Mouse (Mus musculus) embryonic facial prominence, embryonic 12.5 days (tissue): ENCODE measurements around the gene Gm5134. TPM values are rescaled to one million over a fixed set of nuclear protein-coding genes. Genes with fewer than 3 reads are reported as not detected.

Experiments used
- ATAC-seq: fragments of 200-750 bp; cut with Nextera tagmentation; 2 replicates; pipeline ENCODE4 v1.8.0; 2017; ENCODE audit not compliant: insufficient number of reproducible peaks, insufficient read depth, low FRiP score, low TSS enrichment
- H3K27ac ChIP-seq: fragments of 300-500 bp; sonication (generic); 2 replicates; pipeline ENCODE4 v1.5.1; 2016; ENCODE audit warnings: mild to moderate bottlenecking
- H3K27me3 ChIP-seq: fragments of 300-500 bp; sonication (generic); 2 replicates; pipeline ENCODE4 v1.6.1; 2016; ENCODE audit warnings: mild to moderate bottlenecking, moderate library complexity
- H3K36me3 ChIP-seq: fragments of 300-500 bp; sonication (generic); 2 replicates; pipeline ENCODE4 v1.6.1; 2016; ENCODE audit warnings: mild to moderate bottlenecking
- H3K4me1 ChIP-seq: fragments of 300-500 bp; sonication (generic); 2 replicates; pipeline ENCODE4 v1.6.1; 2016
- H3K4me2 ChIP-seq: fragments of 300-500 bp; sonication (generic); replicated peaks from 2 replicates; pipeline ENCODE4 v1.6.1; 2016; ENCODE audit warnings: mild to moderate bottlenecking, moderate library complexity
- H3K4me3 ChIP-seq: fragments of 300-500 bp; sonication (generic); 2 replicates; pipeline ENCODE4 v1.5.1; 2016; ENCODE audit warnings: mild to moderate bottlenecking
- H3K9ac ChIP-seq: fragments of 300-500 bp; sonication (generic); 2 replicates; pipeline ENCODE4 v1.6.1; 2016; ENCODE audit warnings: mild to moderate bottlenecking, moderate library complexity
- H3K9me3 ChIP-seq: fragments of 300-500 bp; sonication (generic); 2 replicates; pipeline ENCODE4 v1.6.1; 2016; ENCODE audit warnings: mild to moderate bottlenecking, moderate library complexity
- WGBS: fragments of 180-500 bp; shearing (Covaris S2); methylation state at CpG from one replicate; pipeline ENCODE4 v1.1.7; 2016; 5-methylcytosine and 5-hydroxymethylcytosine counted together
- polyA plus RNA-seq: library from polyadenylated mRNA; unstranded; fragments of >200 nt; fragmentation: Nextera tagmentation; extraction: Ambion mirVana; gene quantifications from 2 replicates; pipeline ENCODE4 v1.2.1, GENCODE M21; 2016

Gene Gm5134
- polyA plus RNA-seq, 1 experiment from 2014 or later = not detected

DNA sequence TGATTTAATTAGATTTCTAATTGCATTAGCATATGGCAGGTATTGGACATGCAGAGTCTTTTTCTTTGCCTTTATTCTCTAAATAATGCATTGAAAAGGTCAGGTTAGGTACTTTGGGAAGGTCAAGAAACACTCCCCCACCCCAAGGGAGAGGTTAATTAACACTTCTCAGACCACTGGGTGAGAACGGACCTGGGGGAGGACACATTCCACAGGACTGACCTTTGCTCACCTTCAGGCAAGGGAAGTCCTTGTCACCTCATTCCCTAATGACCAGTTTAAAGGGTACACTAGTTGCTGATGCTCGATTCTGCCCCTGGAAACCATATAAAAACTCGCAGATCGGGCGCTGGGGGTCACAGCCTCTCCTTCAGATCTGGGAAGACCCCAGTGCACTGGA is 75.0 kb downstream of the Gm5134 start:
- ATAC-seq = no peak
- H3K27ac ChIP-seq = no peak overlapping the region
- H3K4me2 ChIP-seq = no peak overlapping the region
- H3K36me3 ChIP-seq = peaks cover 3% of the 10 kb centered on the region; the same call in 1 of the 2 replicates
- H3K27me3 ChIP-seq = no peaks in the 10 kb centered on the region
- no peak overlapping the region for H3K9ac ChIP-seq
- 55% methylated on average over 5 of the region's 5 CpGs for WGBS
- H3K4me1 ChIP-seq = peaks cover 4% of the 10 kb centered on the region; the same call in 1 of the 2 replicates
- H3K9me3 ChIP-seq = no peaks in the 10 kb centered on the region
- no peak overlapping the region for H3K4me3 ChIP-seq

DNA sequence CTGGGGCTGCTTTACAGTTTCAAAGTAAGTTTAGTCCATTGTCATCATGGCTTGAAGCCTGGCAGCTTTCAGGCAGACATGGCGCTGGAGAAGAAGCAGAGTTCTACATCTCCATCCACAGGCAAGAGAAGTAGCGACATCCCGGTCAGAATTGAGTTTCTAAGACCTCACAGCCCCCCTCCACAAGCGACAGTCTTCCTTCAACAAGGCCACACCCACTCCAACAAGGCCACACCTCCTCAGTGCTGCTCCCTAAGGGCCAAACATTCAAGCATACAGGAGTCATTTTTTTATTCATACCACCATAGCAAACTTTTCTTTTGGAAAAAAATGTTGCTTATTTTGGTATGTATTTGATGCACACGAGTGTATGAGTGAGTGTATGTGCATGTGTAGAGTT is 76.2 kb downstream of the Gm5134 start:
- peaks cover 4% of the 10 kb centered on the region; the same call in 1 of the 2 replicates for H3K4me1 ChIP-seq
- H3K4me2 ChIP-seq = no peak overlapping the region
- ATAC-seq = no peak
- H3K27me3 ChIP-seq = no peaks in the 10 kb centered on the region
- peaks cover 10% of the 10 kb centered on the region; the same call in 1 of the 2 replicates for H3K36me3 ChIP-seq
- no peaks in the 10 kb centered on the region for H3K9me3 ChIP-seq
- H3K4me3 ChIP-seq = no peak overlapping the region
- WGBS = 59% methylated on average over 5 of the region's 5 CpGs
- H3K9ac ChIP-seq = no peak overlapping the region
- H3K27ac ChIP-seq = no peak overlapping the region

DNA sequence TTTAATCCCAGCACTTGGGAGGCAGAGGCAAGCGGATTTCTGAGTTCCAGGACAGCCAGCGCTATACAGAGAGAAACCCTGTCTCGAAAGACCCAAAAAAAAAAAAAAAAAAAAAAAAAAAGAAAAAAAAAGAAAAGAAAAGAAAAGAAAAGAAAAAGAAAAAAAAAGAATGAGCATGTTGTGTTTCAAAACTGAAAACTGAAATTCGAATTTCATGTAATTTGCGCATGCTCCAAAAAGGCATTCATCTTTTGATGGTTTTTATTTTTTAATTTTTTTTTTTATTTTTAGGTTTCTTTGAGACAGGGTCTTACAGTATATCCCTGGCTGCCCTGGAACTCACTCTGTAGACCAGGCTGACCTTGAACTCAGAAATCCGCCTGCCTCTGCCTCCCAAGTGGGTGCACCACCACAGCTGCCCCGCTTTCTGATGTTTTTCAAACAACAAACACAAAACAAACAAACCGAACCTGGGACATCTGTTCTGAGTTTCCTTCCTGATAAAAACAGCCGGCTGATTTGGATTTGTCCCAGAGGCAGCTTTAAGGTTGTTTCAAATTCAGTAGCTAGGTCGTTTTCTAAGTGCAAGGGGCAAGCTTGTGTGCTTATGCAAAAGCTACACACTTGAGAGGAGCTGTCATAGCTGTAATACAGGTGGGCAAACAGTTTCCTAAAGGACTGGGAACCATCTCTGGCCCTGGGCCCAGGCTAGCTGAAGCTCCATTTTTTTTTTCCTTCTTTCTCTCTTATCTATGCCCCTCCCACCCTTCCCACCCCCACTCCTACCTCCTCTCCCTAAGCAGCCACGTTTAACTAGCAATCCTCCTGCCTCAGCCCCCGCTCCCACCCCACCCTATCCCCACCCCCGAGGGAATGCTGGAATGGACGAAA is 77.4 kb downstream of the Gm5134 start:
- H3K9ac ChIP-seq = peak overlapping the region; percentile 90; the same call in 1 of the 2 replicates
- peak overlapping the region; percentile 80 for H3K4me2 ChIP-seq
- peak overlapping the region; percentile 41; the same call in 1 of the 2 replicates for H3K27ac ChIP-seq
- H3K36me3 ChIP-seq = peaks cover 15% of the 10 kb centered on the region
- peak overlapping the region; percentile 66 for H3K4me3 ChIP-seq
- H3K27me3 ChIP-seq = no peaks in the 10 kb centered on the region
- peaks cover 4% of the 10 kb centered on the region; the same call in 1 of the 2 replicates for H3K4me1 ChIP-seq
- H3K9me3 ChIP-seq = no peaks in the 10 kb centered on the region
- ATAC-seq = peak; percentile 42; the same call in 1 of the 2 replicates
- WGBS = 51% methylated on average over 14 of the region's 14 CpGs

DNA sequence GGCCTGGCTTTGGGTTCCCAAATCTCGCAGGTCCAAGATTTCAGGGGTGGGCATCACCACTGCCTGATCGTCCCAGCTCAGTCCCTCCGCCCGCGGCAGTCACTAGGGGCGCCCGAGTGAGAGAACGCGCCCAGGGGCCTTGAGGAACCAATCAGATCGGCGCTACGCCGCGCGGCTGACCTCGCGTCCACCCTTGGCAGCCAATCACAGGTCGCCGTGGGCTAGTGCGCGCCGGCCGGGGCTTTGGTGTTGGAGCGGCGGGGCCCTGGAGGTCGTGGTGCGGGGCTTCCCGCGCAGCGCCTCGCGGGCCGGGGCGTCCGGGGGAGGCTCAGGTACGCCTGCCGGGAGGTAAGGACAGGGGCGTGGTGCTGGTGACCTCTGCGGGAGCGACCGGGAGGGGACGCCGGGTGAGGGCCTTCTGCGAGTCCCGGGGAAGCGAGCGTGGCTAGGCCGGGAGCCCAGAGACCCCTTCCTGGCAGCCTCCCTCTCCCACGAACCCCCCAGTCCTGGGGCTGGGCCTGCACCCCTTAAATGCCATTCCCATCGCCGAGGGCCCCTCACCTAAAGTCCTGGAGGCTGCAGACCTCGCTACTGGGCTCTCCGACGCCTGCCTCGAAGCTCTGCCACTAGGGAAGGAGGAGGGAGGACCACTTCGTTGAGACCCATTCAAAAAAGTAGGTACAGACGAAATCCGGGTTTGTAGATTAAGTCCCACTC is 78.2 kb downstream of the Gm5134 start, which contains the start of gene Zfp280b:
Zfp280b (plus strand) TSS at position 249 of the 717 bp plus-strand sequence.
- ATAC-seq = peak; percentile 94
- peaks cover 22% of the 10 kb centered on the region for H3K36me3 ChIP-seq

DNA sequence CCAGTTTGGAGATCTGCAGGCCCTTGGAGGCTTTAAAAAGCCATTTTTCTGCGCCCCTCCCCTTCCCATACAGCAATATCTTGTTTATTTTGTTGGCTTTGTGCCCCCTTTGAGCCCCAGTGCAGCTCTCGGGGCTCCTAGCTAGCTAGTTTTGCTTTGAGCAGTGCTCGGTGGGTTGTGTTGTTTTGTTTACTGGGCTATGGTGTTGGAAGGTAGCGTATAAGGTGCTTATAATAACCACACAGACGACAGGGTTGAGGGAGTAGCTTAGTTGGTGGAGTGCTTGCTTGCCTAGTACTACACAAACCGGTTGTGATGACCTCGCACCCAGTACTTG is 78.8 kb downstream of the Gm5134 start:
- Histone ChIP-seq H3K9me3 (no peaks in the 10 kb centered on the region), H3K9ac (peak overlapping the region; percentile 90), H3K36me3 (peaks cover 28% of the 10 kb centered on the region), H3K27ac (peak overlapping the region; percentile 80; the same call in 1 of the 2 replicates), H3K27me3 (no peaks in the 10 kb centered on the region), H3K4me2 (peak overlapping the region; percentile 80), H3K4me3 (peak overlapping the region; percentile 66), H3K4me1 (peaks cover 3% of the 10 kb centered on the region; the same call in 1 of the 2 replicates)
- WGBS = 20% methylated on average over 7 of the region's 7 CpGs
- ATAC-seq = no peak

More for the DNA sequence above, 78.2 kb downstream of the Gm5134 start, which contains the start of gene Zfp280b:
- Histone ChIP-seq H3K9me3 (no peaks in the 10 kb centered on the region), H3K27ac (peak within 1 kb of the TSS; percentile 80), H3K4me1 (peaks cover 4% of the 10 kb centered on the region; the same call in 1 of the 2 replicates), H3K4me3 (peak within 1 kb of the TSS; percentile 66), H3K9ac (peak within 1 kb of the TSS; percentile 90), H3K4me2 (peak within 1 kb of the TSS; percentile 80), H3K27me3 (no peaks in the 10 kb centered on the region)
- WGBS = under 1% methylated on average over 57 of the region's 58 CpGs

DNA sequence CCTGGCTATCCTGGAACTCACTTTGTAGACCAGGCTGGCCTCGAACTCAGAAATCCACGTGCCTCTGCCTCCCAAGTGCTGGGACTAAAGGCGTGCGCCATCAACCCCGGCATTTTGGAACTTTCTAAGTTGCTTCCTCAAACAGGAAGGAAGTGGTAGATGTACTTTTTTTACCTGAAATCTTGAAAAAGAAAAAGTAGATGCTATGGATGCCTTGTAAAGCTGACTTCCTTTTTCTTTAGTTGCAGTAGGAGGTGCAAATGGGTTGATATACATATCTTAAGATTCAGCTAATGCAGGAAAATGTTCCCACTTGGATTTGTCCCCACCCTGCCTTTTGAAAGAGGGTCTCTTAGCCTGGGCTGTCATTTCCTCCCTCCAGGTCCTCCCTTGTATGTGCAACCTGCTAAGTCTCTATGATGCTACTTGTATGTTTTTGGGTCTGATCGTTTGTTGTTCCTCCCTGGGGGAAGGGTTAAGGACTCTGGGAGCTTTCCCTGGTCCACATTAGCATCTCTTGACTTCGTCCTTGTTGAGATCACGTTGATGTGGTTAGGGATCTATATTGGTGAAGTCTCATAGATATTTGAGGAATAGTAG is 79.8 kb downstream of the Gm5134 start:
- Histone ChIP-seq H3K9me3 (no peaks in the 10 kb centered on the region), H3K27me3 (no peaks in the 10 kb centered on the region), H3K4me2 (0 out of 2 replicates have a peak overlapping the region, but pooled peaks have one; percentile 80), H3K36me3 (peaks cover 38% of the 10 kb centered on the region), H3K4me1 (no peaks in the 10 kb centered on the region), H3K4me3 (no peak overlapping the region), H3K9ac (no peak overlapping the region), H3K27ac (no peak overlapping the region)
- WGBS = 93% methylated on average over 8 of the region's 8 CpGs
- ATAC-seq = no peak

DNA sequence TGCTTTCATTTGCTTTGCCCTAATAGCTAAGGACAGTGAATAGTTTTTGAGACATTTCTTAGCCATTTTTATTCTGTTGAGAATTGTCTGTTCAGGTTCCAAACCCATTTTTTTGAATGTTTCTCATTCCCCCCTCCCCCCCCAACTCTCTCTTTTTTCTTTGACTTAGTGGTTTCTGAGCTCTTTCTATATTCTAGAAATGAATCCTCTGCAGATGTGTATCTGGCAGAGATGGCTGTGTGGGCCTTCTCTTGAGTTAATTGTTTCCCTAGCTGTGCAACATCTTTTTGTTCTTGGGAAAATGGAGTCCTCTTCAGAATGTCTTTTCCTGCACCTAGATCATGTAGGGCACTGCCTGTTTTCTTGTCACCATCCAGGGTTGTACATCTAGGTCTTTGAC is 81.0 kb downstream of the Gm5134 start:
- H3K9me3 ChIP-seq = no peaks in the 10 kb centered on the region
- H3K36me3 ChIP-seq = peaks cover 49% of the 10 kb centered on the region
- H3K9ac ChIP-seq = no peak overlapping the region
- no peak overlapping the region for H3K27ac ChIP-seq
- no peak overlapping the region for H3K4me2 ChIP-seq
- no peak overlapping the region for H3K4me3 ChIP-seq
- no peaks in the 10 kb centered on the region for H3K4me1 ChIP-seq
- ATAC-seq = no peak
- H3K27me3 ChIP-seq = no peaks in the 10 kb centered on the region

DNA sequence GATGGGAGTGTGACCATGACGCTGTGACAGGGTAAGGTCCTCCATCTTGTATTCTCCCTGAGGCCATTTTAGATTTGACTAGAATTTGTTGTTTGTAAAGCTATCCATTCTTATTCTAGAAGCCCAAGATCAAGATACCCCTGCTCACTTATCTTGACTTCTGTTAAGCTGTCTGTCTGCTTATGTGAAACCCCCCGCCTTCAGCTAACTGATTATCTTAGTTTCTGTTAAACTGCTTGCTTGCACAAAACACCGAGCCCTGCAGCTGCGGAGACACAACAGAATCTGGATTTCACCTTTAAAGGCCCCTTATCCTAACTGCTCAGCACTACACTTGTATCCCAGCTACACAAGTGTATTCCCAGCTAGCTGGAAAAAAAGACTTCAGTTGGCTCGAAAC is 82.6 kb downstream of the Gm5134 start:
- no peak for ATAC-seq
- no peak overlapping the region for H3K9ac ChIP-seq
- 90% methylated on average over 5 of the region's 5 CpGs for WGBS
- H3K36me3 ChIP-seq = peaks cover 60% of the 10 kb centered on the region
- no peak overlapping the region for H3K4me3 ChIP-seq
- H3K27me3 ChIP-seq = no peaks in the 10 kb centered on the region
- H3K9me3 ChIP-seq = no peaks in the 10 kb centered on the region
- H3K4me1 ChIP-seq = no peaks in the 10 kb centered on the region
- no peak overlapping the region for H3K4me2 ChIP-seq
- H3K27ac ChIP-seq = no peak overlapping the region

DNA sequence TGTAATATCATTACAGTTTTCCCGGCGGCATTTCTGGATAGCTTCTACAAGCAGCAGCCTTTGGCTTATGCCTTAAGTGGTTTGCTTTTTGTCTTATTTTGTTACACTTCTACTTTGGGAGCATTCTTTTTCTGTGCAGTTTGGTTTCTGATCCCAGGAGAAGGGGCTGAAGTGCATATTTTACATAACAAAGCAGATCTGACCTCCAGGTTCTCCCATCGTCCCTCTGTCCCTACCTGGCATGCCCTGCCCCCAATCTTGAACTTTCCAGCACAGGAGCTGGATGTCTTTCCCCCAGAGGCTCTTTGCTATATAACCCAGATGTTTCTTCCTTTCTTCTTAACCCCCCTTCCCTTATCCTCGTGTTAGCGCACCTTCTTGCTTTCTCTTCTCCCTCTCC is 91.0 kb downstream of the Gm5134 start:
- 30% methylated on average over 5 of the region's 5 CpGs for WGBS

DNA sequence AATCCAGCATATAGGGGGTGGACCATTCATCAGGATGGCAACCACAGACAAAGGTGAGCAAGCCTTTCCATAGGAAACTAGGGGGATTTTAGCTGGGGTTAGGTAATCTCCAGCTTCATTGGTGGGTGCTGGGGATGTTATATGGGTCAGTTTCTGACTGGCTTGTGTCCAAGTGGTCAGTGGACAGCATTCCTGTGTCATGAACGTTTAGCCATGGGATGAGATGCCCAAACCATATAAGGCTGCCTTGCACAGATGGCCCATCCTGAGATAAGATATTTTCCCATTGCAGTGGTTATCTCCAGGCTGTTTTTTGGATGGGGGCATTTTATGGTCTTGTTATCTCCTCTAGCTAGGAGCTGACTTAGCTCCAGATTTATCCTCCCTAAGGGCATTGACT is 92.4 kb downstream of the Gm5134 start:
- H3K27me3 ChIP-seq = no peaks in the 10 kb centered on the region
- no peaks in the 10 kb centered on the region for H3K9me3 ChIP-seq
- no peak overlapping the region for H3K4me3 ChIP-seq
- no peak overlapping the region for H3K27ac ChIP-seq
- peaks cover 4% of the 10 kb centered on the region; the same call in 1 of the 2 replicates for H3K4me1 ChIP-seq
- H3K36me3 ChIP-seq = peaks cover 13% of the 10 kb centered on the region
- WGBS = 57% methylated on average over 1 of the region's 1 CpGs
- ATAC-seq = no peak
- no peak overlapping the region for H3K9ac ChIP-seq
- no peak overlapping the region for H3K4me2 ChIP-seq

More for the DNA sequence above, 91.0 kb downstream of the Gm5134 start:
- Histone ChIP-seq H3K27ac (no peak overlapping the region), H3K9me3 (no peaks in the 10 kb centered on the region), H3K4me2 (no peak overlapping the region), H3K36me3 (peaks cover 24% of the 10 kb centered on the region), H3K27me3 (no peaks in the 10 kb centered on the region), H3K9ac (no peak overlapping the region), H3K4me3 (no peak overlapping the region), H3K4me1 (peaks cover 4% of the 10 kb centered on the region; the same call in 1 of the 2 replicates)
- no peak for ATAC-seq

DNA sequence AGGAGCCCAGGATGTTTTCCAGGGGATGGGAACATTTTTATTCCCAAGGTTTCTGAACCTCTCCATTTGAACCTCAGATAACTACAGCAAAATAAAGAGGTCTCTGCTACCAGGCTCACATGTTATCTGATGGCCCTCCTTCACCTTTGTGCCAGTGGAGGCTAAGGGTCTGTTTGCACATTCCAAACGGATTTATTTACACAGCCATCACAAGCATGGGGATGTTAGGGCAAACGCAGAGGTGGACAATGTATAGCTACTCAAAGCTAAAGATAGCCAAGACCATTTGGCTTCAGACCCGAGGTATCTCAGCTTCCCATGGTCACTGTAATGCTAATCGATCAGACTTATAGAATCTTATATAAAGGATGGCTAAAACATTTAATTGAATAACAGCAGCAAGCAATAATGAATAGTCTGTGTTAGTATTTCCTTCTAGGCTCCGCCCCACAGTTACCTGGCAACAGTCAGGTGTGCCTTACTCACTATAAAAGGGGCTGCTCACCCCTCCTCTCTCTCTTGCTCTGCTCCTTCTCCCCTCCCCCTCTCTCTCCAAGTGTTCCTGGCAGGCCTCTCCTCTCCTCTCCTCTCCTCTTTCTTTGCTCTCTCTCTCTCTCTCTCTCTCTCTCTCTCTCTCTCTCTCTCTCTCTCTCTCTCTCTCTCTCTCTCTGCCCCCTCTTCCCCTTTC is 93.0 kb downstream of the Gm5134 start:
- Histone ChIP-seq H3K4me2 (no peak overlapping the region), H3K27ac (no peak overlapping the region), H3K27me3 (no peaks in the 10 kb centered on the region), H3K36me3 (peaks cover 13% of the 10 kb centered on the region), H3K9me3 (no peaks in the 10 kb centered on the region), H3K4me3 (no peak overlapping the region), H3K4me1 (peaks cover 4% of the 10 kb centered on the region; the same call in 1 of the 2 replicates), H3K9ac (no peak overlapping the region)
- no peak for ATAC-seq
- WGBS = 48% methylated on average over 5 of the region's 5 CpGs
